Mouse (Mus musculus) small intestine, adult 2 months (tissue): ENCODE data around the gene Cyren. TPM values are rescaled to one million over a fixed set of nuclear protein-coding genes. Genes with fewer than 3 reads are reported as not detected.

Experiments used
- H3K27ac ChIP-seq: fragments of 200-500 bp; 2 replicates; pipeline ENCODE4 v1.5.1; 2012; ENCODE audit warnings: low read depth, low read length, control low read depth, inconsistent platforms; ENCODE audit not compliant: insufficient read depth
- H3K27me3 ChIP-seq: fragments of 200-500 bp; 2 replicates; pipeline ENCODE4 v1.6.1; 2012; ENCODE audit warnings: mild to moderate bottlenecking, moderate library complexity, low read length, inconsistent platforms; ENCODE audit not compliant: control insufficient read depth, insufficient read depth
- H3K36me3 ChIP-seq: fragments of 200-500 bp; 2 replicates; pipeline ENCODE4 v1.6.1; 2012; ENCODE audit warnings: mild to moderate bottlenecking, low read length, control low read depth, inconsistent platforms; ENCODE audit not compliant: control insufficient read depth, insufficient read depth
- H3K4me1 ChIP-seq: fragments of 200-500 bp; 2 replicates; pipeline ENCODE4 v1.6.1; 2012; ENCODE audit warnings: low read length, inconsistent platforms, mixed read lengths; ENCODE audit not compliant: control insufficient read depth, insufficient read depth, insufficient read length
- H3K4me3 ChIP-seq: fragments of 200-500 bp; 2 replicates; pipeline ENCODE4 v1.5.1; 2012; ENCODE audit warnings: low read depth, mild to moderate bottlenecking, control low read depth, inconsistent platforms, low read length, moderate library complexity
- CTCF ChIP-seq: fragments of 200-500 bp; IDR thresholded peaks from 2 replicates; pipeline ENCODE4 v1.5.1; 2012; ENCODE audit warnings: low read depth, mild to moderate bottlenecking, control low read depth, inconsistent platforms, low read length, moderate library complexity, mixed read lengths; ENCODE audit not compliant: insufficient replicate concordance, insufficient read length; ENCODE audit errors: extremely low read depth
- POLR2A ChIP-seq: fragments of 200-500 bp; IDR thresholded peaks from 2 replicates; pipeline ENCODE4 v1.6.1; 2012; ENCODE audit warnings: low read depth, mild to moderate bottlenecking, control low read depth, inconsistent platforms, low read length, moderate library complexity
- WGBS: fragments of 180-500 bp; shearing (Covaris S2); methylation state at CpG from one replicate; pipeline ENCODE4 v1.1.7; 2018; 5-methylcytosine and 5-hydroxymethylcytosine counted together
- polyA plus RNA-seq: library from polyadenylated mRNA; depleted of rRNA; stranded (reverse); fragments of >200 nt; gene quantifications from 2 replicates; pipeline ENCODE4 v1.2.3, GENCODE M21; 2012; rRNA removed

Cyren gene
- polyA plus RNA-seq, 1 experiment = 1.6 TPM

DNA sequence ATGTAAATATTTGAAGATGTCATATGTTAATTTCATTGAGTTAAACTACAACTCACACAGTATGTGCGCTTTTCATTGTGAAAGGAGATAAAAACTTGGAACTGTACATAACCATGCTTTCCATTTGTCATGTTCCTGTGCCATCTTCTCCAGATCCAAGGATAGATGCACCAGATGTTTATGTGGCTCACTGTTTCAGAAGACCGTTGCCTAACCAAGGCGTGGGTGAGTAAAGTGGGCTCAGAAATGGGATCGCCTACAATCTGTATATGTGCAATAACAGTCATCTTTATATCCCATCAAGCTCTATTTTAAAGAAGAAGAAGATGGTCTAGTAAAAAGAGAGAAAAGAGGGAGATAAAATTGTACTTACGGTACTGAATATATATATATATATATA is 45.5 kb downstream of the Cyren start:
- H3K4me3 ChIP-seq = no peak overlapping the region
- WGBS = 91% methylated on average over 5 of the region's 5 CpGs
- no peak overlapping the region for H3K27ac ChIP-seq
- H3K27me3 ChIP-seq = no peaks in the 10 kb centered on the region
- no peaks in the 10 kb centered on the region for H3K36me3 ChIP-seq
- H3K4me1 ChIP-seq = no peaks in the 10 kb centered on the region
- no peak for TF ChIP-seq CTCF
- no peak for TF ChIP-seq POLR2A

DNA sequence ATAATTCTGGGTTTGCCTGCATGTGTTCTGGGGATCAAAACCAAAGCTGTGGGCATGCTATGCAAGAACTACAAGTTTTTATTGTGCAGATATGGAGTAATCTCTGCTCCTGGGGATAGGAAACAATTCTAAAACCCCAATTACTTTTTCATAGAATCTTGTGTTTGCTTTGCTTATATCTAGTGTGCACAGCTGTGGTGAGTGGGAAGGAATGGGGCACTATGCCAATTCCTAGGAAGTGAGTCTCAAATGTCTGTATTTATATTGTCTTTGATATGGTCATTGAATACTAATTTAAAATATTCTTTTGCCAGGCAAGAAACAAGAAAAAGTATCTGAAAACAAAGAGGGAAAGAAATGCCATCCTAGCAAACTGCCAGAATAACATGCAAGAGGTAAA is 53.5 kb downstream of the Cyren start:
- no peaks in the 10 kb centered on the region for H3K27me3 ChIP-seq
- no peak overlapping the region for H3K27ac ChIP-seq
- no peaks in the 10 kb centered on the region for H3K4me1 ChIP-seq
- no peak overlapping the region for H3K4me3 ChIP-seq
- no peak for TF ChIP-seq POLR2A
- TF ChIP-seq CTCF = no peak
- H3K36me3 ChIP-seq = no peaks in the 10 kb centered on the region

Other genes starting within 250 kb of the Cyren start
- 0.38 and 0.57 TPM in 2 replicates for gene Agbl3, start 97.6 kb downstream of the Cyren start, polyA plus RNA-seq
- 10.3 and 51.1 TPM in 2 replicates for gene Tmem140, start 14.9 kb downstream of the Cyren start, polyA plus RNA-seq
- gene Wdr91, start 32.8 kb upstream of the Cyren start, polyA plus RNA-seq = 3.3 and 4.7 TPM in 2 replicates
- not detected in 2 replicates for gene Stra8, start 42.1 kb upstream of the Cyren start, polyA plus RNA-seq
- 76.2 and 221 TPM in 2 replicates for gene Slc23a4, start 110.3 kb upstream of the Cyren start, polyA plus RNA-seq